Mouse (Mus musculus) bone marrow macrophage, adult 2 months (primary cell): ENCODE measurements around the gene Ceacam2. TPM values are rescaled to one million over a fixed set of nuclear protein-coding genes. Genes with fewer than 3 reads are reported as not detected.
A peak's percentile ranks its signal among the peaks of the same experiment; 100 is the strongest.
"Not testable (repeated sequence)": the region's sequence is repeated elsewhere in the genome, so short reads cannot be mapped to it uniquely, and the experiment has no call there.

ENCODE experiments used
- H3K27ac ChIP-seq: 2 replicates; pipeline ENCODE4 v1.5.1; 2012; ENCODE audit warnings: low read depth, low read length; ENCODE audit not compliant: insufficient read depth
- H3K4me1 ChIP-seq: 2 replicates; pipeline ENCODE4 v1.6.1; 2012; ENCODE audit warnings: low read length; ENCODE audit not compliant: control insufficient read depth, insufficient read depth
- H3K4me3 ChIP-seq: 2 replicates; pipeline ENCODE4 v1.5.1; 2012; ENCODE audit warnings: mild to moderate bottlenecking, low read length, moderate library complexity; ENCODE audit not compliant: insufficient read depth
- CTCF ChIP-seq: IDR thresholded peaks from 2 replicates; pipeline ENCODE4 v1.5.1; 2012; ENCODE audit warnings: low read depth, mild to moderate bottlenecking, low read length, moderate library complexity
- POLR2A ChIP-seq: IDR thresholded peaks from 2 replicates; pipeline ENCODE4 v1.6.1; 2012; ENCODE audit warnings: mild to moderate bottlenecking, low read depth, low read length, borderline replicate concordance
- polyA plus RNA-seq: library from polyadenylated mRNA; stranded (reverse); fragments of >200 nt; gene quantifications from 2 replicates; pipeline ENCODE4 v1.2.4, GENCODE M21; 2012; ENCODE audit not compliant: missing spikeins, insufficient read depth, insufficient read length

Gene Ceacam2
- polyA plus RNA-seq, 1 experiment = 0.52 TPM

- no peak for TF ChIP-seq CTCF
- TF ChIP-seq POLR2A = no peak
- Histone ChIP-seq H3K27ac (no peak overlapping the region), H3K4me3 (no peak overlapping the region)
Measured at GRCm38 (mm10) chr7:25483133-25483735, 56.4 kb downstream of the Ceacam2 start.

GRCm38 (mm10) chr7:25480791-25481190 is 58.9 kb downstream of the Ceacam2 start:
- not testable (repeated sequence) for H3K4me1 ChIP-seq, H3K27ac ChIP-seq, H3K4me3 ChIP-seq

More at GRCm38 (mm10) chr7:25483133-25483735, 56.4 kb downstream of the Ceacam2 start:
- no peaks in the 10 kb centered on the region for H3K4me1 ChIP-seq

- Histone ChIP-seq H3K4me1 (peaks cover 10% of the 10 kb centered on the region), H3K4me3 (no peak overlapping the region), H3K27ac (no peak overlapping the region)
- TF ChIP-seq CTCF = no peak
- no peak for TF ChIP-seq POLR2A
Measured at GRCm38 (mm10) chr7:25479440-25479839, 60.2 kb downstream of the Ceacam2 start.

GRCm38 (mm10) chr7:25477752-25478093 is 61.9 kb downstream of the Ceacam2 start:
- not testable (repeated sequence) for H3K4me1 ChIP-seq, H3K27ac ChIP-seq, H3K4me3 ChIP-seq

GRCm38 (mm10) chr7:25477091-25477751 is 62.4 kb downstream of the Ceacam2 start, which contains the start of gene Ceacam1:
Gene Ceacam1 (minus strand): TSS chr7:25477603.
- H3K27ac ChIP-seq = peak within 1 kb of the TSS; percentile 17; the same call in 1 of the 2 replicates
- H3K4me3 ChIP-seq = peak within 1 kb of the TSS; percentile 43
- not testable (repeated sequence) for H3K4me1 ChIP-seq

- H3K4me3 ChIP-seq, H3K27ac ChIP-seq, H3K4me1 ChIP-seq: not testable (repeated sequence)
Measured at GRCm38 (mm10) chr7:25471821-25472220, 67.8 kb downstream of the Ceacam2 start.

Other genes starting within 250 kb of the Ceacam2 start
- 35.5 and 38.0 TPM in 2 replicates for gene Pafah1b3, start 241.9 kb downstream of the Ceacam2 start, polyA plus RNA-seq
- gene Prr19, start 238.4 kb downstream of the Ceacam2 start, polyA plus RNA-seq = not detected in 2 replicates
- gene Tmem145, start 233.8 kb downstream of the Ceacam2 start, polyA plus RNA-seq = not detected in 2 replicates
- gene Megf8, start 222.7 kb downstream of the Ceacam2 start, polyA plus RNA-seq = 13.2 and 13.8 TPM in 2 replicates
- not detected in 2 replicates for gene Cnfn, start 170.1 kb downstream of the Ceacam2 start, polyA plus RNA-seq
- gene Lipe, start 141.1 kb downstream of the Ceacam2 start, polyA plus RNA-seq = 28.7 and 37.1 TPM in 2 replicates
- not detected in 2 replicates for gene Cxcl17, start 127.0 kb downstream of the Ceacam2 start, polyA plus RNA-seq
- gene Ceacam1, start 62.3 kb downstream of the Ceacam2 start, polyA plus RNA-seq = 20.1 and 21.5 TPM in 2 replicates
- gene Erich4, start 76.0 kb upstream of the Ceacam2 start, polyA plus RNA-seq = not detected in 2 replicates
- gene Dmac2, start 79.6 kb upstream of the Ceacam2 start, polyA plus RNA-seq = 41.2 and 47.8 TPM in 2 replicates
- 59.1 and 61.2 TPM in 2 replicates for gene B3gnt8, start 86.8 kb upstream of the Ceacam2 start, polyA plus RNA-seq
- gene Bckdha, start 119.1 kb upstream of the Ceacam2 start, polyA plus RNA-seq = 56.1 and 59.3 TPM in 2 replicates
- gene Exosc5, start 119.3 kb upstream of the Ceacam2 start, polyA plus RNA-seq = 22.6 and 30.6 TPM in 2 replicates
- 0.87 TPM in 1 of 2 replicates, not detected in the other for gene Tmem91, start 135.3 kb upstream of the Ceacam2 start, polyA plus RNA-seq
- 18.3 and 19.2 TPM in 2 replicates for gene B9d2, start 140.9 kb upstream of the Ceacam2 start, polyA plus RNA-seq
- gene Tgfb1, start 147.1 kb upstream of the Ceacam2 start, polyA plus RNA-seq = 287 and 354 TPM in 2 replicates
- 40.0 and 44.7 TPM in 2 replicates for gene Ccdc97, start 179.2 kb upstream of the Ceacam2 start, polyA plus RNA-seq
- 109 and 123 TPM in 2 replicates for gene Hnrnpul1, start 214.9 kb upstream of the Ceacam2 start, polyA plus RNA-seq
- gene Axl, start 248.8 kb upstream of the Ceacam2 start, polyA plus RNA-seq = 55.6 and 63.1 TPM in 2 replicates